Mouse (Mus musculus) spleen, embryonic (tissue): ENCODE data around the gene Ufsp2.

Source experiments
- CTCF ChIA-PET: fragments of 350-600 bp; sonication (Branson Sonifier 250); formaldehyde crosslinking; loops from one replicate; lab custom pipeline; 2022; lab: Charles Lee

Gene Ufsp2

DNA sequence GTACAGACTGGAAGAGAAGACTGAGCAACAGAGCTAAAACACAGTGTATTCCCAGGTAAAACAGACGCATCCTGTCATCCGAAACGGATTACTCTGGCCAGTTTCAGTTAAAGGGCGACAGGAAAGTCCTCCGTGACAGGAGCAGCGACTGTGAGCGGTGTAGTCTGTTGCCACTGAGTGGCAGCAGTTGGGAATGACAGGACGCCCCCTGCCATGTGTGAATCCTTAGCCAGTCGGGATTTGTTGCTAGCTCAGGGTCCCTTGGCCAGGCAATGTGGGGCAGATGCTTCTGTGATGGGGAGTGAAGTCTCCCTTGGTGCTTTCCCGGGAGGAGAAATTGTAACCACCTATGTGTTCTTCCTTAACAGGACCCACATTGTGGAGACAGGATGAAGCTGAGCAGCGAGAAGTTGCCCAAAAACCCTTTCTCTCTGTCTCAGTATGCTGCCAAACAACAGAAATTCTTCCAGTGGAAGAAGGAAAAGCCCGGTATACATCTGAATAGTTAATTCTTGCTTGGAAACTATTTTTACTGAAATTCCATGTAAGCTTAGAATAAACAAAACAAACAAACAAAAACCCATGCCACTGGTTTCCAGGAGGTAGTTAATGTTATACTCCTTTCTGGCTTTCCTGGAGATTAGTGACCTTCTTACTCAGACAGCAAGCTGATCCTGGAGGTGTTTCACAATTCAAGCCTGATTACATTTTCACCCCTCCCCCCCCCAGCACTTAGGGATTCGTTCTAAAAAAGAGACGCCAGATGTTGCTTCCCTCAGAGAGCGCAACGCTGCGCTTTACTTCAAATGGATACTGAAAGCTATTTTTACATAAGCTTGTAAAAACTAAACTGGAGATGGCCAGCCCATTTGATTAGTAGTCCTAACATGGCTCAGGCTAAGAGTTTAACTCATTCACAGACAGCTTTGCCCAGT is 35.7 kb downstream of the Ufsp2 start:
- CTCF ChIA-PET = no interaction called here

DNA sequence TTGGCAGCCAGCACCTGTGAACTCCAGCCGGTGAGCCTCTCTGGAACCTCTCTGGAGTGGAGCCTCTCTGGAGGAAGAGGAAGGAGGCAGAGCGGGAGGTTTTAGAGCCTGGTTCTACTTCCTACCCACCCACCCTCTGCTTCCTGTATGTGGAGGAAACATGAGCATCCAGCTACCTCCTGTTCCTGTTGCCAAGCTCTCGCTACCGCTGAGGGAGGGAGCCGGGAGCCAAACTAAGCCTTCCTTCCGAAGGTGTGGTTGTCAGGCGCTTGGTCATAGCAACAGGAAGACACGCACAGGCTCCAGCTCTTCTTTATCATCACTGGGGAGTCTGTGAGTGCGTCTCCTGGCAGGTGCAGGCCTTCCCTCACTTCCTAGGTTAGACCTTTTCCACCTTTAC is 46.9 kb downstream of the Ufsp2 start:
- CTCF ChIA-PET = no interaction called here

DNA sequence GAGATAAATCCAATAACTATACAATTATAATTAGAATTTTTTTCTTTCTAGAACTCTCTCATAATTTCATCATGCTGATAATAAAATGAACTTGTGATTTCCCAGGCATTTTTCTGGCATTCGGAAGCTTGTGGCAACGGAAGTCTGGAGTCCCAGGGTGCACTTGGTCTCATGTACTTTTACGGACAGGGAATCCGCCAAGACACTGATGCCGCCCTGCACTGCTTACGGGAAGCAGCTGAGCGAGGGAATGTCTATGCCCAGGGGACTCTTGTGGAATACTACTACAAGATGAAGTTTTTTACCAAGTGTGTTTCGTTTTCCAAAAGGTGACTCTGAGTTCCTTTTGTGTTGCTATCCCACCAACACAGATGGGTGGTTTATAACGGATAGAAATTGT is 47.4 kb downstream of the Ufsp2 start:
- CTCF ChIA-PET = no interaction called here

DNA sequence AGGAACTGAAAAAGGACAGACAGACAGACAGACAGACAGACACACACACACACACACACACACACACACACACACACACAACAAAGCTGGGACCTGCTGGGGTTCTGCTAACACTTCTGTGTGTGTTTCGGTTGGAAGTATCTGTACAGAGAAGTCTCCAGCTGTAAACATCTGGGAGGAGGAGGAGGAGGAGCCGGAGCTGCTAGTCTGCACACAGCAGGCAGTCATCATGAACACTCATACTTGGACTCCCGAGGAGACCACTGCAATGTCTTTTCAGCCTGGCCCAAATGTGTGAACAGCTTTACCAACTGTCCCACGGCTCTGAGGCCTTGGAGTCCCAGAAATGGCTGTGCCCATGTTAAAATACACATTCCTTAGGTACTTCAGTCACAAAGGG is 49.1 kb downstream of the Ufsp2 start:
- CTCF ChIA-PET = no interaction called here

DNA sequence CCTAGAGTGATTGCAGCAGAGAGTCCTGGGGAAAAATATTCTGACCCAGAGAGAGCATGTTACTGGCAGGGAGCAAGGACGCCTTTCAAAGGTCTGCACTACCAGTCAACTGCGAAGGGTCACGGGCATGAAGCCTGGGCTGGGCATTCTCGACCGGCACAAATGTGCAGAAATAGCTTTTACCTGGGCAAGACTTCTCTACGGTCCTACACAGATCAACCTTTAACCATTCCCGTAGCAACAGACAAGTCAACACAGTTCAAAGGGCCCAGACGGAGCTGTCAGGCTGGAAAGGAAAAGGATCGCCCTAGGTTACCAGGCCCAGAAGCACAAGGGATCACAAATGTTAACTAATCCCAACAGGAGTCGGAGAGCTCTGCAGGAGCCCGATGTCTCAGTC is 60.9 kb downstream of the Ufsp2 start:
- CTCF ChIA-PET = no interaction called here

DNA sequence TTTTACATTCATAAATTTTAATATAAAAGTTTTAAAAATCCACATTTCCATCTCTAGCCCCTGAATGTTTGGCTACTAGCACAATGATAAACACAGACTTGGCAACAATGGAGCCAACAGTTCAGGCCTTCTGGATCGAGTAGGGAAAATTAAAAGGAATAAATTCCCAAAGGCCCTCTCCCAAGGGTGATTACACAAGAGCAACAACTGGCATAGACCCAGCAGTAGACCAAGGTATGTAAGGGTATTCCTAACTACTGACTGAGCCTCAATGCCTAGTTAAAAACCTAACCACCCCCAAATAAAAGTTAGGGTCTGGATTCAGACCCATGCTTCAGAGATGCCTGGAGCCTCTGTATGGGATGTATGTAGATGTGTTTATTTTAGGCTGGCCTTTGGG is 64.3 kb downstream of the Ufsp2 start:
- CTCF ChIA-PET = no interaction called here

DNA sequence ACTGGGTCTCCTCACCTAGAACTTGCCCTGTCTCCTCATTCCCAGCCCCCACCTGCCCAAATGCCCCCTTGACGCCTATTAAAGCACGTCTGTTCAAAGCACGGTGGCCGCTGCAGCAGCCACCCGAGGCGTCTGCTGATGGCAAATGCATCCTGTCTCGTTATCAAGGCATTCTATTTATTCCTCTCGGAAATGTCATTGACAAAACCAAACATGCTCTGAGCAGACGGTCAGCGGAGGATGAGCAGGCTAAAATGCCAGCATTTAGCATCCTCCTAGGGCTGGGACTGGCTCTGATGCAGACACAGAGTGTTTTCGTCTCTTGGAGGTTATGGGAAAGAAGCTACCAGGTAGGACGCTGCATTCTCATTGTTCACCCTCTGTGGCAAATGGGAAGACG is 64.9 kb downstream of the Ufsp2 start:
- CTCF ChIA-PET = interaction anchor here (0.5 to 0.6 kb wide), 2 partner anchors 48 to 102 kb away, joined by 13 to 14 read pairs; no protein-coding TSS in a partner anchor
